Mouse (Mus musculus) ES-E14 (cell line): ENCODE results near the gene Rab38. TPM values are rescaled to one million over a fixed set of nuclear protein-coding genes. Genes with fewer than 3 reads are reported as not detected.

Experiments
- DNase-seq: peaks from one replicate; pipeline ENCODE4 v3.0.0-alpha.2; 2013; ENCODE audit warnings: low read depth, low spot score
- H3K27ac ChIP-seq: 2 replicates; pipeline ENCODE4 v1.5.1; 2012; ENCODE audit warnings: low read depth, mild to moderate bottlenecking, low read length, moderate library complexity, mixed read lengths; ENCODE audit not compliant: poor library complexity, insufficient read depth, severe bottlenecking
- H3K36me3 ChIP-seq: 2 replicates; pipeline ENCODE4 v1.6.1; 2012; ENCODE audit warnings: mild to moderate bottlenecking, low read length, moderate library complexity, mixed read lengths; ENCODE audit not compliant: control insufficient read depth, poor library complexity, insufficient read depth, severe bottlenecking
- H3K4me1 ChIP-seq, 2 experiments: fragments of 150-350 bp in 1 of 2; sonication (generic) in 1 of 2; 2 replicates each; pipeline ENCODE4 v1.6.1; 2012; ENCODE audit warnings: low read length in 2 of 2, mild to moderate bottlenecking in 1 of 2, mixed read lengths in 1 of 2; ENCODE audit not compliant: control insufficient read depth in 2 of 2, insufficient read depth in 2 of 2, poor library complexity in 1 of 2
- H3K4me3 ChIP-seq, 2 experiments: fragments of 150-350 bp in 1 of 2; sonication (generic) in 1 of 2; 2 replicates each; pipeline ENCODE4 v1.5.1; 2012; ENCODE audit warnings: low read length in 2 of 2, low read depth in 1 of 2, mild to moderate bottlenecking in 1 of 2, mixed read lengths in 1 of 2; ENCODE audit not compliant: insufficient read depth in 1 of 2, poor library complexity in 1 of 2, severe bottlenecking in 1 of 2
- H3K9ac ChIP-seq: 2 replicates; pipeline ENCODE4 v1.6.1; 2012; ENCODE audit warnings: low read depth, mild to moderate bottlenecking, low read length, mixed read lengths; ENCODE audit not compliant: poor library complexity, insufficient read depth, severe bottlenecking
- H3K9me3 ChIP-seq: fragments of 150-350 bp; sonication (generic); 2 replicates; pipeline ENCODE4 v1.6.1; 2012; ENCODE audit warnings: low read depth, mild to moderate bottlenecking, low read length; ENCODE audit not compliant: control insufficient read depth, insufficient read depth
- CHD2 ChIP-seq: IDR thresholded peaks from 2 replicates; pipeline ENCODE4 v1.6.1; 2014; ENCODE audit warnings: mild to moderate bottlenecking, low read depth, low read length, inconsistent platforms
- HCFC1 ChIP-seq: IDR thresholded peaks from 2 replicates; pipeline ENCODE4 v1.6.1; 2012; ENCODE audit warnings: low read length, inconsistent platforms, borderline replicate concordance; ENCODE audit not compliant: insufficient read depth
- MAFK ChIP-seq: IDR thresholded peaks from 2 replicates; pipeline ENCODE4 v1.6.1; 2014; ENCODE audit warnings: mild to moderate bottlenecking, low read depth, low read length, inconsistent platforms; ENCODE audit not compliant: insufficient read depth
- ZC3H11A ChIP-seq: IDR thresholded peaks from 2 replicates; pipeline ENCODE4 v1.6.1; 2012; ENCODE audit warnings: low read depth, mild to moderate bottlenecking, inconsistent platforms, low read length, borderline replicate concordance
- ZNF384 ChIP-seq: IDR thresholded peaks from 2 replicates; pipeline ENCODE4 v1.6.1; 2012; ENCODE audit warnings: low read depth, low read length, inconsistent platforms
- in situ Hi-C, 2 experiments: fragments of 600-800 bp; cut with MboI; formaldehyde crosslinking; loops; one replicate each; pipeline ENCODE4 v1.15.1; 2025; ENCODE audit warnings: low sequenced_read_pairs in 2 of 2, inconsistent platforms in 1 of 2; ENCODE audit not compliant: unreplicated experiment in 2 of 2
- total RNA-seq: library from RNA; depleted of rRNA; stranded (reverse); fragments of 300-350 nt; gene quantifications from 2 replicates; pipeline ENCODE4 v1.2.3, GENCODE M21; 2012; rRNA removed

The Rab38 gene
- total RNA-seq = 0.69 and 2.5 TPM in 2 replicates

GRCm38 (mm10) chr7:88429786-88430691, at the start of gene Rab38:
Gene Rab38, plus strand, starts transcription at chr7:88430273.
- Histone ChIP-seq H3K4me3 (peak within 1 kb of the TSS; percentile 71 to 72), H3K9ac (peak within 1 kb of the TSS; percentile 61), H3K4me1 (0 out of 4 replicates have a peak, but pooled peaks cover 0 to 2% of the 10 kb centered on the region in 2 experiments), H3K27ac (no peak within 1 kb of the TSS), H3K36me3 (no peaks in the 10 kb centered on the region), H3K9me3 (no peaks in the 10 kb centered on the region)
- TF ChIP-seq CHD2 = no peak
- no peak for TF ChIP-seq ZNF384
- TF ChIP-seq MAFK = no peak
- no peak for TF ChIP-seq ZC3H11A
- TF ChIP-seq HCFC1 = no peak
- peak; percentile 55 for DNase-seq
- in situ Hi-C loops = no loop called here

- TF ChIP-seq HCFC1 (no peak), CHD2 (no peak), ZC3H11A (no peak), ZNF384 (no peak), MAFK (no peak)
- H3K9ac ChIP-seq = no peak overlapping the region
- H3K36me3 ChIP-seq = no peaks in the 10 kb centered on the region
- in situ Hi-C loops = no loop called here
- H3K9me3 ChIP-seq = no peaks in the 10 kb centered on the region
- no peak for DNase-seq
- H3K4me1 ChIP-seq = no peaks in the 10 kb centered on the region
- H3K4me3 ChIP-seq = no peak overlapping the region
- H3K27ac ChIP-seq = no peak overlapping the region
These were observed 35.5 kb upstream of the Rab38 start for GRCm38 (mm10) chr7:88394568-88394967.

GRCm38 (mm10) chr7:88395745-88396144, 34.3 kb upstream of the Rab38 start:
- no peak overlapping the region for H3K27ac ChIP-seq
- no peak overlapping the region for H3K4me3 ChIP-seq
- no peak for DNase-seq
- no peaks in the 10 kb centered on the region for H3K9me3 ChIP-seq
- no peaks in the 10 kb centered on the region for H3K4me1 ChIP-seq
- in situ Hi-C loops = no loop called here
- no peak overlapping the region for H3K9ac ChIP-seq
- H3K36me3 ChIP-seq = no peaks in the 10 kb centered on the region
- no peak for TF ChIP-seq CHD2
- no peak for TF ChIP-seq ZC3H11A
- no peak for TF ChIP-seq HCFC1
- no peak for TF ChIP-seq MAFK
- TF ChIP-seq ZNF384 = no peak

GRCm38 (mm10) chr7:88405311-88405710, 24.8 kb upstream of the Rab38 start:
- H3K27ac ChIP-seq = no peak overlapping the region
- in situ Hi-C loops = no loop called here
- H3K4me3 ChIP-seq = no peak overlapping the region
- H3K36me3 ChIP-seq = no peaks in the 10 kb centered on the region
- peaks cover 7% of the 10 kb centered on the region; the same call in 1 of the 2 replicates for H3K9me3 ChIP-seq
- no peak overlapping the region for H3K9ac ChIP-seq
- DNase-seq = peak; percentile 8
- no peak for TF ChIP-seq HCFC1
- TF ChIP-seq ZC3H11A = no peak
- no peak for TF ChIP-seq CHD2
- no peaks in the 10 kb centered on the region for H3K4me1 ChIP-seq

- in situ Hi-C loops = no loop called here
- Histone ChIP-seq H3K9me3 (peaks cover 7% of the 10 kb centered on the region; the same call in 1 of the 2 replicates), H3K9ac (no peak overlapping the region), H3K4me1 (no peaks in the 10 kb centered on the region), H3K4me3 (no peak overlapping the region), H3K36me3 (no peaks in the 10 kb centered on the region), H3K27ac (no peak overlapping the region)
- TF ChIP-seq MAFK (no peak), ZNF384 (no peak), HCFC1 (no peak), ZC3H11A (no peak), CHD2 (no peak)
- peak; percentile 13 for DNase-seq
These were observed 23.6 kb upstream of the Rab38 start for GRCm38 (mm10) chr7:88406466-88406865.
